Mouse (Mus musculus) cerebellum, adult 9-11 months (tissue): Measurements from ENCODE around the gene Rcan2.

Source experiments
- DNase-seq: peaks from one replicate; pipeline ENCODE4 v3.0.0; 2022

Gene Rcan2

GRCm38 (mm10) chr17:44026378-44026777, 225.2 kb downstream of the Rcan2 start:
- DNase-seq: peak; percentile 42

- no peak for DNase-seq
Observed at GRCm38 (mm10) chr17:44026786-44027185, 225.6 kb downstream of the Rcan2 start.

GRCm38 (mm10) chr17:44027311-44027710, 226.2 kb downstream of the Rcan2 start:
- DNase-seq: no peak

GRCm38 (mm10) chr17:44029616-44030015, 228.5 kb downstream of the Rcan2 start:
- DNase-seq: no peak

GRCm38 (mm10) chr17:44030776-44031587, 229.8 kb downstream of the Rcan2 start:
- DNase-seq: peak; percentile 48

GRCm38 (mm10) chr17:44035005-44035404, 233.9 kb downstream of the Rcan2 start:
- no peak for DNase-seq

GRCm38 (mm10) chr17:44038656-44039055, 237.5 kb downstream of the Rcan2 start:
- DNase-seq: peak; percentile 26

GRCm38 (mm10) chr17:44040449-44040848, 239.3 kb downstream of the Rcan2 start:
- no peak for DNase-seq

GRCm38 (mm10) chr17:44042301-44042700, 241.2 kb downstream of the Rcan2 start:
- no peak for DNase-seq

GRCm38 (mm10) chr17:44042861-44043260, 241.7 kb downstream of the Rcan2 start:
- DNase-seq: no peak

- no peak for DNase-seq
Observed at GRCm38 (mm10) chr17:44053427-44053826, 252.3 kb downstream of the Rcan2 start.

- DNase-seq: no peak
Observed at GRCm38 (mm10) chr17:44057123-44057522, 256.0 kb downstream of the Rcan2 start.

GRCm38 (mm10) chr17:44058145-44058544, 257.0 kb downstream of the Rcan2 start:
- no peak for DNase-seq

GRCm38 (mm10) chr17:44060781-44061180, 259.6 kb downstream of the Rcan2 start:
- DNase-seq: no peak

GRCm38 (mm10) chr17:44061289-44061890, 260.2 kb downstream of the Rcan2 start:
- no peak for DNase-seq

- no peak for DNase-seq
Observed at GRCm38 (mm10) chr17:44068876-44069275, 267.7 kb downstream of the Rcan2 start.

GRCm38 (mm10) chr17:44071680-44072079, 270.5 kb downstream of the Rcan2 start:
- no peak for DNase-seq

GRCm38 (mm10) chr17:44075601-44076000, 274.4 kb downstream of the Rcan2 start:
- DNase-seq: no peak

- DNase-seq: peak; percentile 30
Observed at GRCm38 (mm10) chr17:44076051-44076680, 275.0 kb downstream of the Rcan2 start.

- peak; percentile 39 for DNase-seq
Observed at GRCm38 (mm10) chr17:44077146-44077842, 276.1 kb downstream of the Rcan2 start.

- DNase-seq: peak; percentile 14
Observed at GRCm38 (mm10) chr17:44077843-44078160, 276.7 kb downstream of the Rcan2 start.

- DNase-seq: peak; percentile 95
Observed at GRCm38 (mm10) chr17:44078631-44079350, 277.6 kb downstream of the Rcan2 start, which contains the start of gene Enpp5. TSS of gene Enpp5 (plus strand) at chr17:44078813.

- no peak for DNase-seq
Observed at GRCm38 (mm10) chr17:44083156-44083555, 282.0 kb downstream of the Rcan2 start.
